Mouse (Mus musculus): ENCODE measurements at regions not wholly inside any gene's neighbourhood (a gene's known extent, or its start where the extent isn't known, plus 50 kb on each side); places are given as distances from the start of the nearest gene placed in this dataset.

DNA sequence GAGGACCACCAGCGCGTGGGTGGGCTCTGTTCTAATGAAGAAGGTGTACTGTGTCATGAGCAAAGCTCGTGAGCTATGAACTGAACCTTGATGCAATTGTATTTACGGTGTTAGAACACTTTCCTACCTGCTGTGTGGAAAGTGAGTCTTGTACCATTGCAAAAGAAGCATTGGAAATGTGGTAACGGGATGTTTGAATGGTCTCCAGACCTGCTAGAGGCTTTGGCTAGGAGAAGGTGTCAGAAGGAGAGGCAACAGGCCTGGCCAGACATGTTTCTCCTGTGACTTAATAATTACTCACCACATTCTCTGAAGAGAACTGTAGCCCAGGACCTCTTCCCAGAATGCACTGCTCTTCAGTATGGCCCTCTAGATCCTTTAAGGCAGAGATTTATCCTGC, 51.3 kb upstream of the Slc45a1 start:
- Histone ChIP-seq H3K4me1 (ENCODE audit: insufficient read depth, low read depth, low read length) (peaks cover 4% of the 10 kb centered on the region; the same call in 1 of the 2 replicates), H3K36me3 (replicated peaks) (no peaks in the 10 kb centered on the region), H3K4me3 (ENCODE audit: low read depth, low read length) (no peak overlapping the region), H3K9me3 (replicated peaks) (no peaks in the 10 kb centered on the region), H3K27me3 (ENCODE audit: insufficient read depth, low read length) (peaks cover 23% of the 10 kb centered on the region; the same call in 1 of the 2 replicates)
- ATAC-seq (ENCODE audit: extremely low read depth, insufficient number of reproducible peaks, low FRiP score, poor library complexity, severe bottlenecking) (no peak), DNase-seq (ENCODE audit: low spot score) (no peak)
- TF ChIP-seq POLR2AphosphoS5 (IDR thresholded peaks at IDR 0.05; ENCODE audit: insufficient replicate concordance, low read depth, low read length), result no peak
- no peak for TF ChIP-seq GATA2 (IDR thresholded peaks at IDR 0.05; ENCODE audit: borderline replicate concordance, low read depth, low read length)
- no peak for TF ChIP-seq TAL1 (conservative IDR thresholded peaks at IDR 0.05; ENCODE audit: low read depth, low read length)
- no peak for TF ChIP-seq CTCF (IDR thresholded peaks at IDR 0.05; ENCODE audit: low read depth, low read length)
